Mouse (Mus musculus) telencephalon, adult 2 months (tissue): ENCODE results near the gene Ndufs1.
"Not testable (repeated sequence)": the region's sequence is repeated elsewhere in the genome, so short reads cannot be mapped to it uniquely, and the experiment has no call there.

ENCODE experiments used
- DNase-seq: peaks from one replicate; pipeline ENCODE4 v3.0.0-alpha.2; 2011; ENCODE audit warnings: low read depth, low spot score

The Ndufs1 gene

GRCm38 (mm10) chr1:63176604-63177421 is at the start of gene Ndufs1, which contains the start of gene Eef1b2:
Gene Ndufs1 (minus strand): TSS chr1:63176833.
Gene Eef1b2 (plus strand): TSS chr1:63176825.
- DNase-seq: peak; percentile 99

DNA sequence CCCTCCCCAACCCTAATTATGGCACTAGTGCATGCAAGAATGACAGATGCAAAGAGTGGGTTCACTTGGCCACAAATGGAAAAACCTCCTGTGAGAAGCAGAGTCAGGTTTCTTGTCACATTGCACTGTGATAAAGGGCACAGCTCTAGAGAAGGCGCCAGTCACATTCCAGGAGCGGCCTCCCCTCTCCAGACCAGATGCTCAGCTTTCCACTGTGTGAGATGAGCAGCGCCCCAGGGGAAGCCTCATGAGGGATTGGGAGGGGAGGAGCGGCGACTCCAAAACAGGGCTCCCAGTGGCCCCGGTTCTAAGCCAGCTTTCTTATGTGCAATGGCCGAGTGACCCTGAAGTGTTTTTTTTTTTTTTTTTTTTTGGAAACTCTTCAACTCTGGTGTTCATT is 49.3 kb upstream of the Ndufs1 start:
- DNase-seq: no peak

- no peak for DNase-seq
Observed at GRCm38 (mm10) chr1:63225009-63225408, 48.4 kb upstream of the Ndufs1 start.

GRCm38 (mm10) chr1:63219277-63219676 is 42.6 kb upstream of the Ndufs1 start:
- no peak for DNase-seq

- DNase-seq: no peak
Observed at GRCm38 (mm10) chr1:63214631-63215030, 38.0 kb upstream of the Ndufs1 start.

GRCm38 (mm10) chr1:63214271-63214558 is 37.6 kb upstream of the Ndufs1 start, which contains the start of gene Gpr1:
Gene Gpr1 (minus strand): TSS chr1:63214543.
- no peak for DNase-seq

DNA sequence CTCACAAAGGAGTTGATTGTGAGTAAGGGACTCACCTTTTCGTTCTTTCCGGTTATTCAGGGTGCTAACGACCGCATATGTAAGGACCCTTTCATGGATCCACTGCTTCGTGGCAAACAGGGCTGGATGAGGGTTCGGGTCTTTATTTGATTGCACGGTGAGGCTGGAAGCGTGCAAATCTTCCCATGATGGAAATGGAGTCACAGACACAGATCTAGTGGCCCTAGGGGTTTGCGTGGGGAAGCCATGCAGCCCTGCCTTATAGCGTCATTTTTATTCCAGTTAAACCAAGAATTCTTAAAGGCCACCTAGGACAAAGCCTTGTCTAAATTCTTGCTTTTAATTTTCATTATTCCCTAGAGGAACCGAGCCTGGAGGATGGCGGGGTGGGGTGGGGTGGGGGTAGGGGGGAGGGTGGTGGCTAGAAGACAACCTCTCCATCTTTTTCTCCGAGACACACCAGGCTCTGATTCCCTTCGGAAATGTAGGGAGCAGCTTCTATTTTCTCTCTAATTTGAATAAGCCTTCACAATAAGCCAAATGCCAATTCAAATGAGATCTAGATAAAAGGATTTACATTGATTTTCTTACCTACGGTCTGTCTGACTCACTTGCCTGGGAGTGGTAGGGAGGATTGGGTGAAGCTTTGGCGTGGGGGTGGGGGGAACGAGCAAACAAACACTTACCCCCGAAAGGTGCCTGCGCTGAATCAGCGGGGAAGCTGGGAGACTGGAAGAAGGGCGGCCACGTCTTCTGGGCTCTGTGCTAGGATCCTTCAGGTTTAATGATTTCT is 37.0 kb upstream of the Ndufs1 start:
- DNase-seq: no peak

DNA sequence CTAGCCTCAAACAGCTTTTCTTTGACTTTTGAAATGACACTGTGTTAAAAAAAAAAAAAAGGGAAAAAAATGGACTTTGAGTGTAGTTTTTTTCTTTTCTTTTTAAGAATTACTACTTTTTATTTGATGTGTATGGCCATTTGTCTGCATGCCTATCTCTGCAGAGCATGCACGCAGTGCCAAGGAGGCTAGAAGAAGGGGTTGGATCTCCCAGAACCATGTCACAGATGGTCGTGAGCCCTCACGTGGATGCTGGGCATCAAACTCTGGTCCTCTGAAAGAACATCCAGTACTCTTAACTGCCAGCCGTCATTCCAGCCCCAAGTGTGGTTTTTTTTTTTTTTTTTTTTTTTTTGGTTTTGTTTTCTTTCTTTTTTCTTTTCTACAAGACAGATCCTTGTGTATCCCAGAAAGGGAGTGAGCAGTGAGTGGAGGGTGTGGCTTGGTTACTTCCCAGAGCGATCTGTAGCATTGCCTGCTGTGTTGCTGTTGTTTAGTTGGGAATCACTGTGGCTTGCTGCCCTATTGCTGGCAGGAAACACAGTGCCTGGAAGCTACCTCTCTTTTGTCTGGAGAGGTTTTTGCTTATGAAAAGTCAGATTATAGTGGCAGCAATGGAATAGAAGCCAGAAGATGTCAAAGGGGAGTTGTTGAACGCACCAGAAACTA is 33.4 kb upstream of the Ndufs1 start:
- DNase-seq: no peak

GRCm38 (mm10) chr1:63207607-63208006 is 31.0 kb upstream of the Ndufs1 start:
- no peak for DNase-seq

DNA sequence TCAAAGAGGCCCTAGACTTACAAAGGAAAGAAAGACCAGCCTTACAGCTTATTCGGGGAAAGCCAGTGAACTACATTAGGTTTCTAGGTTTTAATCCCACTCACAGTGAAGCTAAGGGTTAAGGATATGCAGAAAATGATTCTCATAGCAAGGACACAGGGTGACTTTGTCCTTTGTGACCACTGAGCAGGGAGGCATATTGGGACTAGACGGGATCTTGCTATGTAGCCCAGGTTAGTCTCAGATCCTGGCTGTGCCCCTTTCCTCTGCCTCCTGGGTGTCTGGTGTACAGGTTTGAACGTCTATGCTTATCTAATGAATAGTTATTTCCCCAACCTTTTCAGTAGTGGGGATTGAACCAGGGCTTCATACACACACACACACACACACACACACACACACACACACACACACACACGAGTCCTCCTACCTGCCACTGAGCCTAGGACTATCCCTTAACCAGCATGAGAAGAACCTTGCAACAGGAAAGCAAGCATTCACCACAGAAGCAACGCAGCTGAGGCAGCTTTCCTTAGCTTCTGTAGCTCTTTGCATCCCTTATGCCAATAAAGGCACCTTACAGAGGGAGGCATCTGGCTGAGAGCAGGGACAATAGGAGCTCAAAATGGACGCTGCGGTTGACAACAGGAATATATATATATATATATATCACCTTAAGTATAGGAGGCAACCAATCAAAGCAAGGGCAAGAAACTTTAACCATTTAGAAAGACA is 28.2 kb upstream of the Ndufs1 start:
- DNase-seq: no peak

- DNase-seq: peak; percentile 65
Observed at GRCm38 (mm10) chr1:63203950-63204659, 27.5 kb upstream of the Ndufs1 start.

DNA sequence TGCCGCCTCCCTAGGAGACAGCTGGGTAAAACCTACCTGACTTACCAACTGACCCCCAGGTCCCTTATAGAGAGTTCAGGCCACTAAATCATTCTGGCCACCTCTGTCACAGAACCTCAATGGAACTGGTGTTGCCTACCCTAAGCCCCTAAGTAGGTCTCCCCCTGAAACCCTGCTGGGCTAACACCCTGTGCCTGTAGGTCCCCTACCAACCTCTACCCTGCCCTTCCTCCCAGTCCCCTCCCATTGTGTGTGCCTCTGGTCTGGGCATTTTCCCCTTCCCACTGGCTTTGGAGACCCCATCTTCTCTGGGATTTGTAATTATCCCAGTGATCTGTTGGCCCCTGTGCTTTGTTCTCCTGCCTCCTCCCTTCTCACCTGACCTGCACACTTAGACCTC is 26.8 kb upstream of the Ndufs1 start:
- no peak for DNase-seq

DNA sequence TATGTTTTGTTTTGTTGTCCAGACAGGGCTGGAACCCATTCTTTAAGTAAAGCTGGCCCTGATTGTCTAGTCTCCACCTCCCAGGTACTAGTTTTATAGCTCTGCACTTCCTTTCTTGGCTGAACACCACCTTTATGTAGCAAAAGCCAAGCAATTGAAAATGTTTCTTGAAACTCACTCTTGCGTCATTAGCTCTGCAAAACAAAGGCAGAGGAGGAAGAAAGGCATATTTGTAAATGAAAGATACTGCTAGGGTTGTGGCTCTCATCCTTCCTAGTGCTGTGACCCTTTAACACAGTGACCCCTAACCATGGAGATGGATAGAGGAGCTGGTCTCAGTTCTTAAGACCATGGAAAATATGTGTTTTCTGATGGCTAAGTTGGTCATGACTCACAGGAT is 25.0 kb upstream of the Ndufs1 start:
- no peak for DNase-seq

- no peak for DNase-seq
Observed at GRCm38 (mm10) chr1:63200322-63200721, 23.7 kb upstream of the Ndufs1 start.

DNA sequence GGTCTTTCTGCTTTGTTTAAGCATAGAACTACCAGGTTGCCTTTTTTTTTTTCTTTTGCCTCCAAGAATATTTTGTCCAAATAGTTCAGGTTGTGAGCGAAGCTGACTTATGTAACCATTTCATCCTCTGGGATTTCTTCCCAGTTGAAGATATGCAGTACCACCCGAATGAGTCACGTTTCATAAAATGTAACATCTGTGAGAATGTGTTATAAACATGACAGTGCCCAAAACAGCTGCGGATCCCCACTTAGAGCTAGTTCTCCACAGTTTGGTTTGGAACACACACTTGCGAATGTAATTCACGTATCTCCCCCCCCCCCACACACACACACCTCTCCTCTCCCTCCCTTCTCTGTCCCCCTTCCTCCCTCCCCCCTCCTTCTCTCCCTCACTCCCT is 22.8 kb upstream of the Ndufs1 start:
- no peak for DNase-seq

GRCm38 (mm10) chr1:63195848-63196512 is 19.3 kb upstream of the Ndufs1 start:
- DNase-seq: no peak

GRCm38 (mm10) chr1:63192306-63193065 is 15.9 kb upstream of the Ndufs1 start:
- DNase-seq: no peak

DNA sequence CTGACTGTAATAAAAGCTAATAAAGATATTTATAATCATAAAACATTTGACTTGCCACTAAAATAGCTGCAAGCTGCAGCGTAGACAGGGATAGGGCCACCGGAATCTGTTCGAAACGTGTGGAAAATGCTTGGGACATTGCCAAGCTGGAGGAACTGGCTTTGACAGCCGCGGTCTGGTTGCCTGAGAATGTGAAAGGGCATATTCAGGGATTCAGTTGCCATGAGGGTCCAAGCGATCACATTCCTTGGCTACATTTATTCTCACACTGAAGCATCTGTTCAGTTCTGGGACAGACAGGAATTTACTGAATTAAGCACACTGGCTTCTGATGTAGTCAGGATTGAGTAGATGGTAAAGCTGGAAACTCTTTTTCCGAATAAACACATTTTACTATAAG is 14.2 kb upstream of the Ndufs1 start:
- no peak for DNase-seq

- DNase-seq: no peak
Observed at GRCm38 (mm10) chr1:63188536-63188935, 11.9 kb upstream of the Ndufs1 start.

DNA sequence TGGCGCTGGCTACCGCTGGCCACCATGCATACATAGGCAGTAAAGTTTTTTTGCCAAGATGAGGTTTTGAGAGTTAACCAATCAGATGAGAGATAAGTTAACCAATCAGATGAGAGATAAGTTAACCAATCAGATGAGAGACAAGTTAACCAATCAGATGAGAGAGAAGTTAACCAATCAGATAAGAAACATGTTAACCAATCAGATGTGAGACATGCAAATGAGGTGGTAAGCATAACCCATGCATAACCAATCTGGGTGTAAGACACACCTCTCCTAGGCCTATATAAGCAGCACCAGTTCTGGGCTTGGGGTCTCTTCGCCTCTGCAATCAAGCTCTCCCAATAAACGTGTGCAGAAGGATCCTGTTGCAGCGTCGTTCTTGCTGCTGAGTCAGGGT is 8.8 kb upstream of the Ndufs1 start:
- DNase-seq: not testable (repeated sequence)
